Mouse (Mus musculus) embryonic facial prominence, embryonic 15.5 days (tissue): Measurements from ENCODE around the gene Gipr. TPM values are rescaled to one million over a fixed set of nuclear protein-coding genes. Genes with fewer than 3 reads are reported as not detected.

Source experiments
- ATAC-seq: fragments of 200-750 bp; cut with Nextera tagmentation; 2 replicates; pipeline ENCODE4 v1.8.0; 2017; ENCODE audit warnings: low read depth, moderate TSS enrichment; ENCODE audit not compliant: insufficient number of reproducible peaks, low FRiP score, low TSS enrichment
- H3K27ac ChIP-seq: fragments of 300-500 bp; sonication (generic); replicated peaks from 2 replicates; pipeline ENCODE4 v1.5.1; 2015; ENCODE audit warnings: mild to moderate bottlenecking, inconsistent platforms
- H3K27me3 ChIP-seq: fragments of 300-500 bp; sonication (generic); 2 replicates; pipeline ENCODE4 v1.6.1; 2015; ENCODE audit warnings: inconsistent platforms
- H3K36me3 ChIP-seq: fragments of 300-500 bp; sonication (generic); 2 replicates; pipeline ENCODE4 v1.6.1; 2015; ENCODE audit warnings: mild to moderate bottlenecking, inconsistent platforms
- H3K4me1 ChIP-seq: fragments of 300-500 bp; sonication (generic); 2 replicates; pipeline ENCODE4 v1.6.1; 2015; ENCODE audit warnings: inconsistent platforms
- H3K4me2 ChIP-seq: fragments of 300-500 bp; sonication (generic); replicated peaks from 2 replicates; pipeline ENCODE4 v1.6.1; 2015; ENCODE audit warnings: mild to moderate bottlenecking, inconsistent platforms
- H3K4me3 ChIP-seq: fragments of 300-500 bp; sonication (generic); replicated peaks from 2 replicates; pipeline ENCODE4 v1.5.1; 2015; ENCODE audit warnings: mild to moderate bottlenecking, inconsistent platforms
- H3K9ac ChIP-seq: fragments of 300-500 bp; sonication (generic); 2 replicates; pipeline ENCODE4 v1.6.1; 2015; ENCODE audit warnings: inconsistent platforms
- H3K9me3 ChIP-seq: fragments of 300-500 bp; sonication (generic); replicated peaks from 2 replicates; pipeline ENCODE4 v1.6.1; 2016; ENCODE audit warnings: inconsistent platforms
- WGBS: fragments of 180-500 bp; shearing (Covaris S2); methylation state at CpG from one replicate; pipeline ENCODE4 v1.1.7; 2015; 5-methylcytosine and 5-hydroxymethylcytosine counted together
- polyA plus RNA-seq: library from polyadenylated mRNA; unstranded; fragments of >200 nt; fragmentation: Nextera tagmentation; extraction: Ambion mirVana; gene quantifications from 2 replicates; pipeline ENCODE4 v1.2.1, GENCODE M21; 2015

Gipr gene
- polyA plus RNA-seq, 1 experiment from 2014 or later: 0.68 TPM

- ATAC-seq: no peak
- 9% methylated on average over 20 of the region's 20 CpGs for WGBS
- no peaks in the 10 kb centered on the region for H3K27me3 ChIP-seq
- H3K4me3 ChIP-seq: peak overlapping the region; percentile 66
- peaks cover 21% of the 10 kb centered on the region for H3K36me3 ChIP-seq
- peak overlapping the region; percentile 84 for H3K27ac ChIP-seq
- H3K9me3 ChIP-seq: no peaks in the 10 kb centered on the region
- H3K4me2 ChIP-seq: peak overlapping the region; percentile 84
- peak overlapping the region; percentile 33 for H3K9ac ChIP-seq
- peaks cover 23% of the 10 kb centered on the region for H3K4me1 ChIP-seq
Observed at GRCm38 (mm10) chr7:19148180-19148874, 17.6 kb downstream of the Gipr start.

GRCm38 (mm10) chr7:19147497-19148045 is 18.4 kb downstream of the Gipr start:
- H3K9ac ChIP-seq: no peak overlapping the region
- ATAC-seq: no peak
- H3K4me3 ChIP-seq: no peak overlapping the region
- H3K9me3 ChIP-seq: no peaks in the 10 kb centered on the region
- WGBS: 40% methylated on average over 6 of the region's 6 CpGs
- H3K4me2 ChIP-seq: peak overlapping the region; percentile 84; the same call in 1 of the 2 replicates
- peaks cover 13% of the 10 kb centered on the region for H3K36me3 ChIP-seq
- no peaks in the 10 kb centered on the region for H3K27me3 ChIP-seq
- H3K27ac ChIP-seq: no peak overlapping the region
- peaks cover 23% of the 10 kb centered on the region for H3K4me1 ChIP-seq

GRCm38 (mm10) chr7:19146793-19147192 is 19.1 kb downstream of the Gipr start:
- peaks cover 23% of the 10 kb centered on the region for H3K4me1 ChIP-seq
- no peak for ATAC-seq
- 88% methylated on average over 10 of the region's 10 CpGs for WGBS

GRCm38 (mm10) chr7:19137380-19137779 is 28.5 kb downstream of the Gipr start:
- Histone ChIP-seq H3K9ac (no peak overlapping the region), H3K4me1 (no peaks in the 10 kb centered on the region), H3K4me3 (no peak overlapping the region), H3K9me3 (no peaks in the 10 kb centered on the region), H3K27me3 (no peaks in the 10 kb centered on the region), H3K36me3 (peaks cover 68% of the 10 kb centered on the region), H3K4me2 (no peak overlapping the region), H3K27ac (no peak overlapping the region)
- ATAC-seq: no peak
- WGBS: 38% methylated on average over 5 of the region's 5 CpGs

More at GRCm38 (mm10) chr7:19146793-19147192, 19.1 kb downstream of the Gipr start:
- no peak overlapping the region for H3K4me3 ChIP-seq
- H3K4me2 ChIP-seq: no peak overlapping the region
- H3K27me3 ChIP-seq: no peaks in the 10 kb centered on the region
- H3K36me3 ChIP-seq: peaks cover 7% of the 10 kb centered on the region; the same call in 1 of the 2 replicates
- H3K9me3 ChIP-seq: no peaks in the 10 kb centered on the region
- no peak overlapping the region for H3K9ac ChIP-seq
- no peak overlapping the region for H3K27ac ChIP-seq

- H3K9me3 ChIP-seq: no peaks in the 10 kb centered on the region
- H3K27me3 ChIP-seq: no peaks in the 10 kb centered on the region
- peaks cover 68% of the 10 kb centered on the region for H3K36me3 ChIP-seq
- ATAC-seq: no peak
- H3K4me3 ChIP-seq: no peak overlapping the region
- H3K9ac ChIP-seq: no peak overlapping the region
- WGBS: 85% methylated on average over 38 of the region's 38 CpGs
- H3K4me2 ChIP-seq: no peak overlapping the region
- peaks cover 4% of the 10 kb centered on the region; the same call in 1 of the 2 replicates for H3K4me1 ChIP-seq
- H3K27ac ChIP-seq: no peak overlapping the region
Observed at GRCm38 (mm10) chr7:19136673-19137334, 29.1 kb downstream of the Gipr start.

GRCm38 (mm10) chr7:19136168-19136567 is 29.8 kb downstream of the Gipr start:
- Histone ChIP-seq H3K36me3 (peaks cover 67% of the 10 kb centered on the region), H3K9ac (no peak overlapping the region)

GRCm38 (mm10) chr7:19131324-19131848 is 34.5 kb downstream of the Gipr start:
- WGBS: under 1% methylated on average over 39 of the region's 39 CpGs
- Histone ChIP-seq H3K27ac (peak overlapping the region; percentile 89), H3K9me3 (no peaks in the 10 kb centered on the region), H3K36me3 (peaks cover 25% of the 10 kb centered on the region), H3K4me3 (peak overlapping the region; percentile 49), H3K4me1 (peaks cover 15% of the 10 kb centered on the region; the same call in 1 of the 2 replicates), H3K9ac (peak overlapping the region; percentile 31; the same call in 1 of the 2 replicates), H3K27me3 (no peaks in the 10 kb centered on the region), H3K4me2 (peak overlapping the region; percentile 64)
- peak; percentile 99 for ATAC-seq

More at GRCm38 (mm10) chr7:19136168-19136567, 29.8 kb downstream of the Gipr start:
- ATAC-seq: no peak
- H3K27ac ChIP-seq: no peak overlapping the region
- no peak overlapping the region for H3K4me2 ChIP-seq
- H3K4me3 ChIP-seq: no peak overlapping the region
- peaks cover 6% of the 10 kb centered on the region; the same call in 1 of the 2 replicates for H3K4me1 ChIP-seq
- 95% methylated on average over 13 of the region's 13 CpGs for WGBS
- H3K9me3 ChIP-seq: no peaks in the 10 kb centered on the region
- H3K27me3 ChIP-seq: no peaks in the 10 kb centered on the region

- Histone ChIP-seq H3K27me3 (no peaks in the 10 kb centered on the region), H3K9ac (peak overlapping the region; percentile 31; the same call in 1 of the 2 replicates), H3K36me3 (peaks cover 17% of the 10 kb centered on the region), H3K27ac (peak overlapping the region; percentile 89), H3K4me1 (peaks cover 15% of the 10 kb centered on the region; the same call in 1 of the 2 replicates), H3K4me3 (peak overlapping the region; percentile 49), H3K4me2 (peak overlapping the region; percentile 64), H3K9me3 (no peaks in the 10 kb centered on the region)
- ATAC-seq: no peak
- WGBS: 21% methylated on average over 4 of the region's 4 CpGs
Observed at GRCm38 (mm10) chr7:19130657-19131056, 35.3 kb downstream of the Gipr start.

GRCm38 (mm10) chr7:19129396-19129795 is 36.5 kb downstream of the Gipr start:
- H3K9me3 ChIP-seq: no peaks in the 10 kb centered on the region
- no peak overlapping the region for H3K27ac ChIP-seq
- ATAC-seq: no peak
- no peak overlapping the region for H3K4me2 ChIP-seq
- no peak overlapping the region for H3K4me3 ChIP-seq
- no peak overlapping the region for H3K9ac ChIP-seq
- H3K27me3 ChIP-seq: no peaks in the 10 kb centered on the region
- WGBS: 92% methylated on average over 5 of the region's 5 CpGs
- H3K36me3 ChIP-seq: peaks cover 6% of the 10 kb centered on the region; the same call in 1 of the 2 replicates
- peaks cover 15% of the 10 kb centered on the region; the same call in 1 of the 2 replicates for H3K4me1 ChIP-seq

- H3K4me1 ChIP-seq: peaks cover 15% of the 10 kb centered on the region; the same call in 1 of the 2 replicates
- no peak overlapping the region for H3K4me2 ChIP-seq
- WGBS: 88% methylated on average over 5 of the region's 5 CpGs
- no peak for ATAC-seq
- H3K4me3 ChIP-seq: no peak overlapping the region
- no peaks in the 10 kb centered on the region for H3K9me3 ChIP-seq
- no peak overlapping the region for H3K27ac ChIP-seq
- H3K9ac ChIP-seq: no peak overlapping the region
- peaks cover 5% of the 10 kb centered on the region; the same call in 1 of the 2 replicates for H3K36me3 ChIP-seq
- H3K27me3 ChIP-seq: no peaks in the 10 kb centered on the region
Observed at GRCm38 (mm10) chr7:19127744-19128143, 38.2 kb downstream of the Gipr start.

GRCm38 (mm10) chr7:19124713-19125112 is 41.2 kb downstream of the Gipr start:
- Histone ChIP-seq H3K36me3 (peaks cover 5% of the 10 kb centered on the region; the same call in 1 of the 2 replicates), H3K27ac (no peak overlapping the region), H3K4me3 (no peak overlapping the region), H3K9me3 (no peaks in the 10 kb centered on the region), H3K9ac (no peak overlapping the region), H3K27me3 (no peaks in the 10 kb centered on the region), H3K4me2 (no peak overlapping the region), H3K4me1 (peaks cover 16% of the 10 kb centered on the region)
- no peak for ATAC-seq
- WGBS: 89% methylated on average over 6 of the region's 6 CpGs
